Mouse (Mus musculus) kidney, adult 2 months (tissue): Measurements from ENCODE around the gene Gstp2.

ENCODE experiments used
- CTCF ChIP-seq: fragments of 200-500 bp; conservative IDR thresholded peaks from 2 replicates; pipeline ENCODE4 v1.5.1; 2011; ENCODE audit warnings: low read depth, mild to moderate bottlenecking, control low read depth, low read length, moderate library complexity, mixed read lengths; ENCODE audit not compliant: insufficient read depth, insufficient read length
- POLR2A ChIP-seq: fragments of 200-500 bp; IDR thresholded peaks from one replicate; pipeline ENCODE4 v1.6.1; 2011; ENCODE audit warnings: low read depth, low read length, control low read depth

DNA sequence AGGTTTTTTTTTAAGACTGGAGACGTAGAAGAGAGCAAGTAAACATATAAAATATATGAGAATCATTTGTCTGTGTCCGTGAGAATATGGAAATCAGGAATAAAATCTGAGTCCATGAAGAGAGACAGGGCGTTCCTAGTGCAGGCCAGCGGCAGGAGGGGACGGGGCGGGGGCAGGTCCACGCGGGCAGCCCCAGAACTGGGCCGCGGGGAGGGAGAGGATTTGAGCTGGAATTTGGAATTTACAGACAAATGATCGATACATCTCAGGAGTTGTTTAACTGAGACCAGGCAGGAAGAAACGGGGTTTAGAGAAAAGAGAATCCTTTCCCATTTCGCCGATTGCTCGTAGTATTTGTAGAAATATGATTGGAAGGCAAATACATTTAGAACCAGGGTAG lies 24.5 kb upstream of the Gstp2 start:
- TF ChIP-seq CTCF (no peak), POLR2A (no peak)
